Mouse (Mus musculus) cerebellum, adult 2 months (tissue): Measurements from ENCODE around the gene Elob. TPM values are rescaled to one million over a fixed set of nuclear protein-coding genes. Genes with fewer than 3 reads are reported as not detected.

Experiments
- DNase-seq, 2 experiments: peaks; one replicate each; pipeline ENCODE4 v3.0.0; 2021
- H3K27ac ChIP-seq: fragments of 200-500 bp; 2 replicates; pipeline ENCODE4 v1.5.1; 2012; ENCODE audit warnings: low read length, control low read depth, inconsistent platforms; ENCODE audit not compliant: insufficient read depth
- H3K27me3 ChIP-seq: fragments of 200-500 bp; 2 replicates; pipeline ENCODE4 v1.6.1; 2012; ENCODE audit warnings: inconsistent platforms, mild to moderate bottlenecking, low read length, moderate library complexity; ENCODE audit not compliant: control insufficient read depth, insufficient read depth
- H3K4me1 ChIP-seq: fragments of 200-500 bp; 2 replicates; pipeline ENCODE4 v1.6.1; 2011; ENCODE audit warnings: low read length; ENCODE audit not compliant: control insufficient read depth, insufficient read depth
- H3K4me3 ChIP-seq: fragments of 200-500 bp; replicated peaks from 2 replicates; pipeline ENCODE3; 2011; ENCODE audit warnings: mild to moderate bottlenecking, low read depth, low read length, control low read depth; ENCODE audit not compliant: insufficient read depth
- CTCF ChIP-seq: fragments of 200-500 bp; IDR thresholded peaks from 2 replicates; pipeline ENCODE4 v1.5.1; 2011; ENCODE audit warnings: low read depth, mild to moderate bottlenecking, control low read depth, low read length, moderate library complexity, borderline replicate concordance; ENCODE audit not compliant: insufficient read depth
- POLR2A ChIP-seq: fragments of 200-500 bp; IDR thresholded peaks from 2 replicates; pipeline ENCODE4 v1.6.1; 2011; ENCODE audit warnings: low read length, control low read depth, borderline replicate concordance; ENCODE audit not compliant: insufficient read depth
- WGBS: fragments of 180-500 bp; shearing (Covaris S2); methylation state at CpG from one replicate; pipeline ENCODE4 v1.1.7; 2018; 5-methylcytosine and 5-hydroxymethylcytosine counted together
- polyA plus RNA-seq: library from polyadenylated mRNA; depleted of rRNA; stranded (reverse); fragments of >200 nt; gene quantifications from 2 replicates; pipeline ENCODE4 v1.2.3, GENCODE M21; 2012

Elob gene
- polyA plus RNA-seq, 1 experiment: 628 TPM

DNA sequence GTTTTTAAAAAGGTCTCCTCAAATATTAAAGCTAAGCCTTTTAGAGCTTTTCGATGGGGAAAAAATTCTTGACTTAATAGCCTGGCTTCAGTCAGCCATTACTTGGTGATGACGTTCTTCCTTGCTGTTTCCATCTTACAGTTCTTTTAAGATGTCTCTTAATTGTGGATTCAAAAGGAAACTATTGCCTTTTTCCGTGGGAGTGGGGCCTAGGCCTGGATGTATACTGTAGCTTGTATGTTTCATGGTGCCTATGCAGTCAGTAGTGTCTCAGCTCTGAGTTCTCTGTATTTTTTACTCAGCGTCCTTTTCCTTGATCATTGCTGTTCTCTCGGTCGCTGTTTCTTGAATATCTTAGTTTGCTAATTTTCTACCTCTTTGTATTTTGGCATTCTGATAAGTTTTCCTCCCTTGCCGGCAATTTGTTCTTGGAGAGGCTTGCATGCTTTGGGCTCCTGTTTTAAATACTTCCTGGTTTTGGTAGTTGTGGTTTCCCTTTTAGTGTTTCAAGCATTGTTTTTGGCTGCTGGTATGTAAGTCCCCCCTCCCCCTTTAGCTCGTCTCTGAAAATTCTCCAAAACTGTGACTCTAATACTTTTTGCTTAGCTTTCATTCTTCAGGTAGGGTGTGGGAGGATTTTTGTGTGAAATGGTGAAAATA, 24.4 kb downstream of the Elob start:
- no peak for DNase-seq
- Histone ChIP-seq H3K4me3 (peak overlapping the region; percentile 94), H3K27me3 (no peaks in the 10 kb centered on the region), H3K4me1 (no peaks in the 10 kb centered on the region; the same call in 1 of the 2 replicates), H3K27ac (no peak overlapping the region)
- under 1% methylated on average over 8 of the region's 8 CpGs for WGBS
- TF ChIP-seq POLR2A (no peak), CTCF (no peak)

DNA sequence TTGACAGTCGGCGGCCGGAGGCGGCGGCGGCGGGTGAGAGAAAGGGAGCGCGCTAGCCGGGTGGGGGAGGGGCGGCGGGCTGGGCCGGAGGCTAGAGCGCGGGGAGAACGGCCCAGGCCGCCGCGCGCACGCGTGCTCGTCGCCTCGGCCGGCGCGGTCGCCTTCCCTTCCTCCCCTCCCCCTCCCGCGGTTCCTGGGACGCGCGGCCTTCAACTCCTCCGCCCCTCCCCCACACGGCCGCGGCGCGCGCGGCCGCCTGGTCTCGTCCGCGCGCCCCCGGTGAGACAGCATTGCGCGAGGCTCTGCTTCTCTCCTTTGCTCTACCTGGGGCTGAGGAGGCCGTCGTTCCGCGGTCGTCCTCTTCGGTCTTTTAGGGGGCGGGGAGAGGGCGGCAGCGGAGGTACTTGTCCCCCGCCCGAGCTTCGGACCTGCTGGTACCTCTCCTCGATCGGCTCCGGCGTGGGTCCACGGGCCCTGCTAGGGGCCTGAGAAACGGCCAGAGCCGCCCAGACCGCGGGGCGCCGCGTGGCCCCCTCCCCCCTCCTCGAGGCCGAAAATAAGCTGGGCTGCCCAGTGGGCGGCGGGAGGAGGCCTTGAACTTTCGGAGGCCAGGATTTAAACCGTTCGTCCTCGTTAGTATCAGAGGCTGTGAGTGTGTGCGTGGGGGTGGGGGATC, 25.4 kb downstream of the Elob start:
- no peak for DNase-seq
- no peaks in the 10 kb centered on the region for H3K27me3 ChIP-seq
- peak overlapping the region; percentile 94 for H3K4me3 ChIP-seq
- WGBS: under 1% methylated on average over 72 of the region's 83 CpGs
- no peak for TF ChIP-seq CTCF
- no peak for TF ChIP-seq POLR2A
- H3K4me1 ChIP-seq: no peaks in the 10 kb centered on the region; the same call in 1 of the 2 replicates
- H3K27ac ChIP-seq: peak overlapping the region; percentile 81

DNA sequence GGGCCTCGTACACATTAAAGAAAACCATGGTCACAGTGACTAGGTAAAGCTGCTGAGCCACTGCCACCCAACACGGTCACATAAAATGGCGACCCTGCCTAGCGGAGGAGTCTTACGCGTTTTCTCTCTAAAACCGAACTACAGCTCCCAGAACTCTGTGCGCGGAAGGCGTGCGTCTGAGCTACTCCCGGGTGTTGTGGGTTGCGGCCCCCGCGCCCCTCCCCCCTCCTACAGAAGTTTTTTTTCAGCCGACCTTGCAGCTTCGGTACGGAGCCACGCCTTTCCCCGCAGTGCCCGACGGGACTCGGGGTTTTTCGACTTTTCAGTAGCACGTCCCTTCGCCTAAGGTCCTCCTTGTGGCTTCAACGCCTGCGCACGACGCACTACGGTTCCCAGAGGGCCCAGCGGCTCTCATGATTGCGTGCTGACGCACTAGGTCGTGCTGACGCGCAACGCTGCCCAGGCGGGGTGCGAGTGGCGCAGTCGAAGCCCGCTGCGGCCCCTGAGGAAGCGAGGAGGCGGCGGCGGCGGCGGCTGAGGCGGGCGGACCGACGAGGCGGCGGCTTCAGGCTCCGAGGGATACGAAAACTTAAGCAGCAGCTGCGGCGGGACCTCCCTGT, 26.1 kb downstream of the Elob start:
- H3K27me3 ChIP-seq: no peaks in the 10 kb centered on the region
- H3K4me1 ChIP-seq: no peaks in the 10 kb centered on the region; the same call in 1 of the 2 replicates
- H3K27ac ChIP-seq: peak overlapping the region; percentile 91
- DNase-seq: peak; percentile 98 to 99
- H3K4me3 ChIP-seq: peak overlapping the region; percentile 94
- WGBS: under 1% methylated on average over 60 of the region's 60 CpGs
- TF ChIP-seq CTCF (no peak), POLR2A (peak; percentile 78)

DNA sequence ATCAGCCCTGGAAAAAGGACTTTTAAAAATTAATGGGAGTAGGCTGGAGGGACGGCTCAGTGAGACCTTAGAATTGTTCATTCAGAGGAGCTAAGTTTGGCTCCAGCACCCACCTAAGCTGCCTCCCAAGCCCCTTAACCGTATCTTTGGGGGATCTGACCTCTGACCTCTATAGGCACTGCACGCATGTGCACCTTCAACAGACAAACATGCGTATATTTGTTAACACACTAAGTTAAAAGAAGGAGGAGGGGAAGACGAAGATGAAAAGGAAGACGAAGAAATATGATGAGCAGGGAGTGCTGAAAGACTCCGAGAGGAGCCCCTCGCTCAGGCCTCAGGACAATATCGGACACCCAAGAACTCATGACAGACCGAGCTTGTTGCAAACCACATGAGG, 27.3 kb downstream of the Elob start:
- DNase-seq: peak in 1 of 2 experiments; percentile 25
- H3K4me3 ChIP-seq: no peak overlapping the region
- no peaks in the 10 kb centered on the region for H3K27me3 ChIP-seq
- 97% methylated on average over 10 of the region's 10 CpGs for WGBS
- no peak overlapping the region for H3K27ac ChIP-seq
- no peaks in the 10 kb centered on the region; the same call in 1 of the 2 replicates for H3K4me1 ChIP-seq
- TF ChIP-seq POLR2A (no peak), CTCF (no peak)

DNA sequence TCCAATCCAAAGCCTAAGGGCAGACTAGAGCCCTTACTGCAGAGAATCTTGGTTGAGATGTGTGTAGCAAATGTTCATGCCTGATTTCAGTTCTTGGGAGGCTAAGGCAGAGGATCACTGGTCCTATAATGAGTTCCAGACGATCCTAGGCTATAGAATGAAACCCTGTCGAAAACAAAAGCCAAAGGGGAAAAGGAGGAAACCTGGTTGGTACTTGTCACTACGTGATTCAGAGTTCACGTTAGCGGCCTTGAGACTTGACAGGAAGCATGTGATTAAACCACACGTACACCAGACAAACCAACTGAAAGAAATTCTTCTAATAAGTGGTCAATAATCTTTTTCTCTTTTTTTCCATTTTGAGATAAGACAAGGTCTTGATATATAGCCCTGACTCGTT, 31.6 kb downstream of the Elob start:
- TF ChIP-seq CTCF (no peak), POLR2A (no peak)
- Histone ChIP-seq H3K27ac (no peak overlapping the region), H3K4me1 (no peaks in the 10 kb centered on the region), H3K27me3 (no peaks in the 10 kb centered on the region), H3K4me3 (no peak overlapping the region)
- no peak for DNase-seq
- 86% methylated on average over 7 of the region's 7 CpGs for WGBS

DNA sequence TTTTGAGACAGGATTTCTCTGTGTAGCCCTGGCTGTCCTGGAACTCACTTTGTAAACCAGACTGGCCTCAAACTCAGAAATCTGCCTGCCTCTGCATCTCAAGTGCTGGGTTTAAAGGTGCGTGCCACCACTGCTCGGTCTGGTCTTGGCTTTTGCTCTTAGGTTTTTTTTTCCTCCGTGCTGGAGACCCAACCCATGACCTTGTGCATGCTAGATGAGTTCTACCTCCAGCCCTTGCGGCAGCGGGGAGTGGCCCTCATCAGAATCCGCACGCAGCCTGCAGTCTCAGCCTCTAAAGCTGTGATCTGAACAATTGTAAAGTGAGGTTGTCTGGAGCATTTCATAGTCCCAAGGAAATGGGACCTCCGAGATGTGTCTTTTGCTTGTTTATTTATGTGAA, 33.6 kb downstream of the Elob start:
- TF ChIP-seq POLR2A: no peak
- TF ChIP-seq CTCF: no peak
- no peak for DNase-seq
- WGBS: 95% methylated on average over 8 of the region's 8 CpGs
- no peaks in the 10 kb centered on the region for H3K27me3 ChIP-seq
- no peak overlapping the region for H3K27ac ChIP-seq
- H3K4me1 ChIP-seq: no peaks in the 10 kb centered on the region; the same call in 1 of the 2 replicates
- no peak overlapping the region for H3K4me3 ChIP-seq

DNA sequence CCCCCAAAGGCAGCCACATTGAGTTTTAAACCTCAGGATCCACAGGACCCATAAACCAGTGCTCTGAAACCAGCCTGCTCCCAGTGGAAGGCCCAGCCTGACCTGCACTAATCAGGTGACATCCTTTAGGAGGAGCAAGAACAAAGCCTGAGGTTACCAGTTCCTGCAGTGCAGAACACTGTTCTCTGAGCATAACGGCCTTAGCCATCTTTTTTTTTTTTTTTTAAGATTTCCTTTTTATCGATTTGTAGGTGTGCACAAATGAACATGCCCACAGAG, 37.9 kb downstream of the Elob start:
- H3K4me1 ChIP-seq: peaks cover 3% of the 10 kb centered on the region; the same call in 1 of the 2 replicates
- no peak for TF ChIP-seq POLR2A
- no peak for TF ChIP-seq CTCF
- peak overlapping the region; percentile 61 for H3K4me3 ChIP-seq
- no peaks in the 10 kb centered on the region for H3K27me3 ChIP-seq
- peak overlapping the region; percentile 78 for H3K27ac ChIP-seq
- WGBS: 45% methylated on average over 2 of the region's 2 CpGs
- peak; percentile 38 to 60 for DNase-seq

DNA sequence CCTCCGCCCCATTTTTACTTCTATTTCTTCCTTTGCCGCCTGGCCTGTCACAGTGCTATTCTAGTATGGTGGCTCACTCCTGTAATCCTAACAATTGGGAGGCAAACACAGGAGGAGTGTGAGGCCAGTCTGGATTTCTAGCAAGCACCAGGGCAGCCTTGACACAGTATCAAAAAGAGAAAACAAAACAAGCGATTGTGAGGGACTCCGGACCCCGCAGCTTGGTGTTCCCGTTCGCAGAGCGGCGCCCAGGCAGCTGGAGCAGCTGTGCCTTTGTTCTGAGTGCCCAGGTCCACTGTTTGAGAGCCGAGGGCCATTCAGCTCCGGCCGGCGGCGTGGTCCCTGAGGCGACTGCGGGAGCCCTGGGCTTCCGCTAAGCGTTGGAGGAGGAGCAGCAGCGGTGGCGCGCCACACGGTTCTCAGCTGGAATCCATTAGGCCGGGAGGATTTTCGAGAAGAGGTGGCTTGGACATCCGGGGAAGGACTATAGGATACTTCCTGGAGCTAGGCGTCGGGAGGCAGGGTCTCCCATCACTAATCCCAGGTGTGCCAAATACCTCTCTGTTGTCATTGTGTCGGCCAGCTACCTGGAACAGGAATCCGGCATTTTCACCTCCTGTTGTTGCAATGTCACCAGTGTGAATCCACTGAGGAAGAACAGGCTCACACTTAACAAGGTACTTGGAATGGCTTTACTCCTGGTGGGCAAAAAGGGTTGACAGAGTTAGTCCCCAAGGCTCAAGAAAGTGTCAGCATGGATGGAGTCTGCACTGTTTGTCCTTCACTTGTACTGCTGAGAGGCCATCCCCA, 38.5 kb downstream of the Elob start, which contains the start of gene Srrm2:
Gene Srrm2 (plus strand): TSS at position 264 of the 810 bp plus-strand sequence.
- peak; percentile 69 for TF ChIP-seq POLR2A
- no peak for TF ChIP-seq CTCF
- DNase-seq: peak; percentile 66 to 74

More for the DNA sequence above, 38.5 kb downstream of the Elob start, which contains the start of gene Srrm2:
- Histone ChIP-seq H3K4me3 (peak within 1 kb of the TSS; percentile 61), H3K27me3 (no peaks in the 10 kb centered on the region), H3K4me1 (peaks cover 3% of the 10 kb centered on the region; the same call in 1 of the 2 replicates), H3K27ac (peak within 1 kb of the TSS; percentile 78)
- WGBS: 2% methylated on average over 29 of the region's 29 CpGs
